Mouse (Mus musculus) ES-Bruce4 (cell line): Measurements from ENCODE around the gene Adm2. TPM values are rescaled to one million over a fixed set of nuclear protein-coding genes. Genes with fewer than 3 reads are reported as not detected.

ENCODE experiments used
- H3K27ac ChIP-seq: 2 replicates; pipeline ENCODE4 v1.5.1; 2012; ENCODE audit warnings: low read length, inconsistent platforms; ENCODE audit not compliant: insufficient read depth
- H3K27me3 ChIP-seq: 2 replicates; pipeline ENCODE4 v1.6.1; 2012; ENCODE audit warnings: mild to moderate bottlenecking, low read length, inconsistent platforms; ENCODE audit not compliant: control insufficient read depth, poor library complexity, insufficient read depth, severe bottlenecking
- H3K36me3 ChIP-seq: 2 replicates; pipeline ENCODE4 v1.6.1; 2012; ENCODE audit warnings: inconsistent platforms, mild to moderate bottlenecking, low read length, moderate library complexity; ENCODE audit not compliant: control insufficient read depth, poor library complexity, insufficient read depth, severe bottlenecking
- H3K4me1 ChIP-seq: one replicate; pipeline ENCODE4 v1.8.1; 2011; ENCODE audit warnings: low read length; ENCODE audit not compliant: control insufficient read depth, insufficient read depth
- H3K4me3 ChIP-seq: 2 replicates; pipeline ENCODE4 v1.5.1; 2011; ENCODE audit warnings: low read depth, mild to moderate bottlenecking, low read length
- H3K9ac ChIP-seq: 2 replicates; pipeline ENCODE4 v1.6.1; 2012; ENCODE audit warnings: low read depth, mild to moderate bottlenecking, inconsistent platforms; ENCODE audit not compliant: poor library complexity, severe bottlenecking
- H3K9me3 ChIP-seq: replicated peaks from 2 replicates; pipeline ENCODE4 v1.6.1; 2012; ENCODE audit warnings: mild to moderate bottlenecking, low read length, inconsistent platforms; ENCODE audit not compliant: control insufficient read depth, poor library complexity, insufficient read depth, severe bottlenecking
- CTCF ChIP-seq: IDR thresholded peaks from one replicate; pipeline ENCODE4 v1.8.1; 2011; ENCODE audit warnings: low read depth, low read length
- EP300 ChIP-seq: IDR thresholded peaks from 2 replicates; pipeline ENCODE4 v1.6.1; 2011; ENCODE audit warnings: low read depth, low read length; ENCODE audit not compliant: insufficient read depth
- POLR2A ChIP-seq: IDR thresholded peaks from one replicate; pipeline ENCODE4 v1.8.1; 2011; ENCODE audit warnings: low read length; ENCODE audit not compliant: insufficient read depth
- polyA plus RNA-seq: library from polyadenylated mRNA; stranded (reverse); fragments of >200 nt; gene quantifications from 2 replicates; pipeline ENCODE4 v1.2.4, GENCODE M21; 2011; ENCODE audit warnings: low read depth; ENCODE audit not compliant: missing spikeins, insufficient read depth, insufficient read length

The Adm2 gene
- polyA plus RNA-seq, 1 experiment: 1.1 TPM

- Histone ChIP-seq H3K27ac (no peak overlapping the region), H3K36me3 (no peaks in the 10 kb centered on the region), H3K4me3 (no peak overlapping the region), H3K27me3 (no peaks in the 10 kb centered on the region), H3K9me3 (no peaks in the 10 kb centered on the region), H3K4me1 (no peaks in the 10 kb centered on the region), H3K9ac (no peak overlapping the region)
- TF ChIP-seq POLR2A (no peak), CTCF (peak; percentile 37)
Measured at GRCm38 (mm10) chr15:89341678-89342077, 19.2 kb downstream of the Adm2 start.

GRCm38 (mm10) chr15:89343325-89343724 lies 20.8 kb downstream of the Adm2 start:
- no peaks in the 10 kb centered on the region for H3K36me3 ChIP-seq
- no peak overlapping the region for H3K27ac ChIP-seq
- H3K4me1 ChIP-seq: no peaks in the 10 kb centered on the region
- H3K9ac ChIP-seq: no peak overlapping the region
- TF ChIP-seq EP300 (no peak), CTCF (peak; percentile 7)
- H3K9me3 ChIP-seq: no peaks in the 10 kb centered on the region
- no peak overlapping the region for H3K4me3 ChIP-seq
- H3K27me3 ChIP-seq: no peaks in the 10 kb centered on the region

GRCm38 (mm10) chr15:89350447-89350846 lies 27.9 kb downstream of the Adm2 start:
- H3K36me3 ChIP-seq: no peaks in the 10 kb centered on the region
- H3K4me3 ChIP-seq: no peak overlapping the region
- no peaks in the 10 kb centered on the region for H3K27me3 ChIP-seq
- H3K9me3 ChIP-seq: no peaks in the 10 kb centered on the region
- H3K9ac ChIP-seq: no peak overlapping the region
- TF ChIP-seq EP300: no peak
- no peak for TF ChIP-seq POLR2A
- TF ChIP-seq CTCF: no peak
- no peak overlapping the region for H3K27ac ChIP-seq
- peaks cover 2% of the 10 kb centered on the region for H3K4me1 ChIP-seq

GRCm38 (mm10) chr15:89351302-89351701 lies 28.8 kb downstream of the Adm2 start:
- Histone ChIP-seq H3K4me3 (peak overlapping the region; percentile 26; the same call in 1 of the 2 replicates), H3K4me1 (peaks cover 2% of the 10 kb centered on the region), H3K9ac (peak overlapping the region; percentile 64), H3K9me3 (no peaks in the 10 kb centered on the region), H3K36me3 (no peaks in the 10 kb centered on the region), H3K27ac (no peak overlapping the region), H3K27me3 (no peaks in the 10 kb centered on the region)
- no peak for TF ChIP-seq POLR2A

- no peaks in the 10 kb centered on the region for H3K9me3 ChIP-seq
- H3K4me3 ChIP-seq: peak overlapping the region; percentile 24; the same call in 1 of the 2 replicates
- TF ChIP-seq CTCF (no peak), EP300 (no peak), POLR2A (no peak)
- peaks cover 2% of the 10 kb centered on the region for H3K4me1 ChIP-seq
- no peaks in the 10 kb centered on the region for H3K27me3 ChIP-seq
- H3K36me3 ChIP-seq: no peaks in the 10 kb centered on the region
- H3K9ac ChIP-seq: peak overlapping the region; percentile 64
- no peak overlapping the region for H3K27ac ChIP-seq
Measured at GRCm38 (mm10) chr15:89352054-89352453, 29.5 kb downstream of the Adm2 start.

- Histone ChIP-seq H3K27ac (no peak overlapping the region), H3K9ac (no peak overlapping the region), H3K9me3 (no peaks in the 10 kb centered on the region), H3K4me1 (peaks cover 2% of the 10 kb centered on the region), H3K4me3 (no peak overlapping the region), H3K36me3 (no peaks in the 10 kb centered on the region), H3K27me3 (no peaks in the 10 kb centered on the region)
- TF ChIP-seq POLR2A (no peak), EP300 (no peak), CTCF (no peak)
Measured at GRCm38 (mm10) chr15:89352795-89353194, 30.3 kb downstream of the Adm2 start.
